Mouse (Mus musculus): ENCODE measurements around the gene Rpl10a. TPM values are rescaled to one million over a fixed set of nuclear protein-coding genes. Genes with fewer than 3 reads are reported as not detected.
"Not testable (repeated sequence)": the region's sequence is repeated elsewhere in the genome, so short reads cannot be mapped to it uniquely, and the experiment has no call there.

The Rpl10a gene
- polyA plus RNA-seq, 1 experiment: 808 TPM

DNA sequence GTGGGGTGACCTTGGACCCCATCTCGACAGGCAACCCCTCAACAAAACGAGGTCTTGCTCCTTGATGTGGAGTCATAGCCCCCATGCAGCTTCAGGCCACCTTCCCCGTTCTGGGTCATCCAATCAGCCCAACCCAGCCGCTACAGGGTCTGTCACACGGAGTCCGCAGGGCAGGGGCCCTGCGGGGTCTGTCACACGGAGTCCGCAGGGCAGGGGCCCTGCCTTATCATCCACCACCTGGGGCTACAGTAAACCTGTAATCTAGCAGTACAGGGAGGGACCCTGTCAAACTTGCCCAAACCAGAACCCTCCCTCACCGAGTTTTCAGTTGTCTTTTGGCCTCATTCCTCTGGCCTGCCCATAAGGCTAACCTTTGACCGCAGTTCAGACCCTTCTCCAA, 23.7 kb downstream of the Rpl10a start:
- Histone ChIP-seq H3K4me3 (replicated peaks; ENCODE audit: insufficient read depth, low read depth, low read length) (no peak overlapping the region), H3K27me3 (ENCODE audit: control insufficient read depth, insufficient read depth, low read length) (peaks cover 7% of the 10 kb centered on the region; the same call in 1 of the 2 replicates), H3K27ac (ENCODE audit: insufficient read depth, low read length) (no peak overlapping the region), H3K4me1 (ENCODE audit: control insufficient read depth, insufficient read depth, low read length) (no peaks in the 10 kb centered on the region)
- 35% methylated on average over 11 of the region's 11 CpGs for WGBS
- DNase-seq: no peak
- TF ChIP-seq CTCF (IDR thresholded peaks at IDR 0.05; ENCODE audit: borderline replicate concordance, insufficient read depth, low read depth, low read length) (no peak), POLR2A (IDR thresholded peaks at IDR 0.05; ENCODE audit: borderline replicate concordance, insufficient read depth, low read length) (no peak)

- Histone ChIP-seq H3K27me3 (ENCODE audit: control insufficient read depth, insufficient read depth, low read length) (peaks cover 2% of the 10 kb centered on the region; the same call in 1 of the 2 replicates), H3K27ac (ENCODE audit: insufficient read depth, low read length) (no peak overlapping the region), H3K4me1 (ENCODE audit: control insufficient read depth, insufficient read depth, low read length) (no peaks in the 10 kb centered on the region), H3K4me3 (replicated peaks; ENCODE audit: insufficient read depth, low read depth, low read length) (no peak overlapping the region)
- no peak for DNase-seq
- WGBS: 79% methylated on average over 12 of the region's 12 CpGs
- TF ChIP-seq CTCF (IDR thresholded peaks at IDR 0.05; ENCODE audit: borderline replicate concordance, insufficient read depth, low read depth, low read length) (no peak), POLR2A (IDR thresholded peaks at IDR 0.05; ENCODE audit: borderline replicate concordance, insufficient read depth, low read length) (no peak)
Measured at GRCm38 (mm10) chr17:28355871-28356270, 27.6 kb downstream of the Rpl10a start.

DNA sequence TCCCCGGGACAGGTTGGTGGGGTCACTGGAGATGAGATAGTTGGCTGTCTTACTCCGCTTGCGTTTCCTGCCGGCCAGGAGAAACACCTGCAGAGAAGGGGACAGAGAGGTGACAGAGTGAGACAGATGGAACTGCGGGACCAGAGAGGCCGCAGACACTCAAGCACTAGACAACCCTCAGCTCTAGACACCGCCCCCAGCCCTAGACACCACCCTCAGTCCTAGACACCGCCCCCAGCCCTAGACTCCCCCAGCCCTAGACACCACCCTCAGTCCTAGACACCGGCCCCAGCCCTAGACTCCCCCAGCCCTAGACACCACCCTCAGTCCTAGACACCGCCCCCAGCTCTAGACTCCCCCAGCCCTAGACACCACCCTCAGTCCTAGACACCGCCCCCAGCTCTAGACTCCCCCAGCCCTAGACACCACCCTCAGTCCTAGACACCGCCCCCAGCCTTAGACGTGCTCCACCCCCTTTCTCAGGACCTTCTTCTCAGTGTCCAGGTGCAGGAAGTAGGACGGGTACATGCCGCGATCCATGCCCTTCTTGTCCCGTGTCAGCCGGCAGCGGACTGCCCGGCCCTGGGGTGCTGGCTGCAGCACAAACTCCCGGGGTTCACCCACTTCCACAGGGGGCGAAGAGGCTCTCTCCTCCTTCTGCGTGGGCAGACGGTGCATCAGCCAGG, 30.4 kb downstream of the Rpl10a start:
- H3K4me1 ChIP-seq (ENCODE audit: control insufficient read depth, insufficient read depth, low read length); H3K27ac ChIP-seq (ENCODE audit: insufficient read depth, low read length); DNase-seq; H3K4me3 ChIP-seq (replicated peaks; ENCODE audit: insufficient read depth, low read depth, low read length); H3K27me3 ChIP-seq (ENCODE audit: control insufficient read depth, insufficient read depth, low read length): not testable (repeated sequence)
- WGBS: 16% methylated on average over 24 of the region's 24 CpGs

DNA sequence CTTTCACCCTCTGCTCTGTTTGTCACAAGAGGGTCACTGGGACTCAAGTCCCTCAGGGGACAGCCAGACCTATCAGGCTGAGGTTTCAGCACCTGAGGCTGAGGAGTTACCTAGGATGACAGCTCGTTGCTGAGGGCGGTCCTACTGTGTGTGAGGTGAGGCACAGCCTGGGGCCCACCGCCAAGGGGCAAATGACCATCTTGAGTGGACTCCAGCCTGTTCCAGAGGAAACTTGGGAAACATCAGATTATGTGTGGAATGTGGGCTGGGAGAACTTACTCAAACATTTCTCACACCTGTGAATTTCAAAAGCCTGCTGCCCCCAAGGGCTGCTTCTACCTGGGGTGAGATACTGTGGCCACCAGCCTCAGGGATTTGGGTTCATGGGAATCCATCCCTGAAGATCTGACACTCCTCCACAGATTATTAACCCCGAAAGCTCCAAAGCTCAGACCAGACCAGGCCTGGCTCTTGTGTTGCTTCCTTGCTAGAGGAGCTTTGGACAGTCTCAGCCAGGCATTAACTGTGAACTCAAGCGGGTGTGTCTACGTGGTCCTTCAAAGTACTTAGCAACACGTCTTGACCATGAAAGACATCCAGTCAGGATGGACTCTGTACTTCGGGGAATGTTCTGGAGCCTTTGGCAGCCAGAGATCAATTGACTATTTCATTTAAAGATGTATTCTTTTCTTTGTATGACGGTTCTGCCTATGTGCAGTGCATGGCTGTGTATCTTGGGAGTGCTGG, 32.4 kb downstream of the Rpl10a start:
- no peaks in the 10 kb centered on the region for H3K4me1 ChIP-seq (ENCODE audit: control insufficient read depth, insufficient read depth, low read length)
- WGBS: 78% methylated on average over 9 of the region's 9 CpGs
- H3K27ac ChIP-seq (ENCODE audit: insufficient read depth, low read length): no peak overlapping the region
- no peak for DNase-seq
- peaks cover 5% of the 10 kb centered on the region; the same call in 1 of the 2 replicates for H3K27me3 ChIP-seq (ENCODE audit: control insufficient read depth, insufficient read depth, low read length)
- no peak for TF ChIP-seq POLR2A (IDR thresholded peaks at IDR 0.05; ENCODE audit: borderline replicate concordance, insufficient read depth, low read length)
- no peak for TF ChIP-seq CTCF (IDR thresholded peaks at IDR 0.05; ENCODE audit: borderline replicate concordance, insufficient read depth, low read depth, low read length)
- no peak overlapping the region for H3K4me3 ChIP-seq (replicated peaks; ENCODE audit: insufficient read depth, low read depth, low read length)

DNA sequence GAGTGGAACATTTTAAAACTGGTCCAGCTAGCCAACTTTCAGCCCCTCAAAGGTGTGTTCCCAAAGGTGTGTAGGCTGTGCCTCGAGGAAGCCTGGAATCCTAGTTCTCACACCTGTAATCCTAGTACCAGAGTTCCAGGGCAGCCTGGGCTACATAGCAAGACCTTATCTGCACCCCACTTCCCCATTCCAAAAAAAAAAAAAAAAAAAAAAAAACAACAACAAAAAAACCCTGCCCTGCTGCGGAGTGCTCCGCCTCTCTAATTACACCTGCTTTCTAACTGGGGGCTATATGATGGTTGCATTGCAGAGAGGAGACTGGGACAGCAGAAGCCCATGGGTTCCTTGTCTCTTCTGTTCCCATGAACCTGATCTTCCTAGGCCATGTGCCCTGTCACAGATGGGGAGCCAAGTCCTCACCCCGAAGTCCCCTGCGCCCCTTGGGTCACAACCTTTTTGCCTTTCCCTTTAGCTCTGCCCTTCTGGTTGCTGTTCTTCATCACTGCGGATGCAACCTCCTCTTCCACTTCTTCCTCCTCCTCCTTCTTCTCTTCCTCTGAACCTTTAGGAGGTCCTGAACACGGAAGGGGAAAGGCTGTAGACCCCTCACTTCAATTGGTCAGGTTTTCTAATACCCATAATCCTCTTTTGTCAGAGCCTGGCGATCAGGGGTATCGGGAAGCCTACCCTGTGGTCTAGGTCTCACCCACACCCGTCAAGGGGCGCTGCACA, 33.8 kb downstream of the Rpl10a start:
- Histone ChIP-seq H3K4me1 (ENCODE audit: control insufficient read depth, insufficient read depth, low read length) (no peaks in the 10 kb centered on the region), H3K27ac (ENCODE audit: insufficient read depth, low read length) (no peak overlapping the region), H3K4me3 (replicated peaks; ENCODE audit: insufficient read depth, low read depth, low read length) (no peak overlapping the region), H3K27me3 (ENCODE audit: control insufficient read depth, insufficient read depth, low read length) (peaks cover 5% of the 10 kb centered on the region; the same call in 1 of the 2 replicates)
- TF ChIP-seq CTCF (IDR thresholded peaks at IDR 0.05; ENCODE audit: borderline replicate concordance, insufficient read depth, low read depth, low read length): no peak
- no peak for TF ChIP-seq POLR2A (IDR thresholded peaks at IDR 0.05; ENCODE audit: borderline replicate concordance, insufficient read depth, low read length)
- no peak for DNase-seq
- WGBS: 38% methylated on average over 11 of the region's 11 CpGs

- DNase-seq: no peak
- no peaks in the 10 kb centered on the region for H3K4me1 ChIP-seq (ENCODE audit: control insufficient read depth, insufficient read depth, low read length)
- no peak overlapping the region for H3K4me3 ChIP-seq (replicated peaks; ENCODE audit: insufficient read depth, low read depth, low read length)
- H3K27ac ChIP-seq (ENCODE audit: insufficient read depth, low read length): no peak overlapping the region
- WGBS: 5% methylated on average over 25 of the region's 25 CpGs
- TF ChIP-seq POLR2A (IDR thresholded peaks at IDR 0.05; ENCODE audit: borderline replicate concordance, insufficient read depth, low read length) (no peak), CTCF (IDR thresholded peaks at IDR 0.05; ENCODE audit: borderline replicate concordance, insufficient read depth, low read depth, low read length) (no peak)
- H3K27me3 ChIP-seq (ENCODE audit: control insufficient read depth, insufficient read depth, low read length): peaks cover 5% of the 10 kb centered on the region; the same call in 1 of the 2 replicates
Measured at GRCm38 (mm10) chr17:28362653-28363292, 34.5 kb downstream of the Rpl10a start.

- TF ChIP-seq POLR2A (IDR thresholded peaks at IDR 0.05; ENCODE audit: borderline replicate concordance, insufficient read depth, low read length) (no peak), CTCF (IDR thresholded peaks at IDR 0.05; ENCODE audit: borderline replicate concordance, insufficient read depth, low read depth, low read length) (no peak)
- 29% methylated on average over 6 of the region's 6 CpGs for WGBS
- H3K4me1 ChIP-seq (ENCODE audit: control insufficient read depth, insufficient read depth, low read length): no peaks in the 10 kb centered on the region; the same call in 1 of the 2 replicates
- H3K27ac ChIP-seq (ENCODE audit: insufficient read depth, low read length): no peak overlapping the region
- H3K27me3 ChIP-seq (ENCODE audit: control insufficient read depth, insufficient read depth, low read length): peaks cover 5% of the 10 kb centered on the region; the same call in 1 of the 2 replicates
- DNase-seq: no peak
- H3K4me3 ChIP-seq (replicated peaks; ENCODE audit: insufficient read depth, low read depth, low read length): no peak overlapping the region
Measured at GRCm38 (mm10) chr17:28363507-28363906, 35.2 kb downstream of the Rpl10a start.
